Mouse (Mus musculus) thymus, adult 2 months (tissue): Measurements from ENCODE around the gene Sh3bgrl. TPM values are rescaled to one million over a fixed set of nuclear protein-coding genes. Genes with fewer than 3 reads are reported as not detected.
"Not testable (repeated sequence)": the region's sequence is repeated elsewhere in the genome, so short reads cannot be mapped to it uniquely, and the experiment has no call there.

Experiments used
- DNase-seq: peaks from one replicate; pipeline ENCODE4 v3.0.0; 2021
- H3K27ac ChIP-seq: fragments of 200-500 bp; 2 replicates; pipeline ENCODE4 v1.5.1; 2012; ENCODE audit warnings: low read length, control low read depth; ENCODE audit not compliant: control insufficient read depth, insufficient read depth
- H3K27me3 ChIP-seq: fragments of 200-500 bp; 2 replicates; pipeline ENCODE4 v1.6.1; 2012; ENCODE audit warnings: mild to moderate bottlenecking, low read length, moderate library complexity, mixed read lengths; ENCODE audit not compliant: control insufficient read depth, insufficient read depth
- H3K36me3 ChIP-seq: fragments of 200-500 bp; 2 replicates; pipeline ENCODE4 v1.6.1; 2012; ENCODE audit warnings: mild to moderate bottlenecking, low read length, moderate library complexity; ENCODE audit not compliant: control insufficient read depth, insufficient read depth
- H3K4me1 ChIP-seq: fragments of 200-500 bp; replicated peaks from 2 replicates; pipeline ENCODE4 v1.6.1; 2012; ENCODE audit warnings: low read length; ENCODE audit not compliant: control insufficient read depth, insufficient read depth
- H3K4me3 ChIP-seq: fragments of 200-500 bp; 2 replicates; pipeline ENCODE4 v1.5.1; 2012; ENCODE audit warnings: mild to moderate bottlenecking, low read length, control low read depth, moderate library complexity; ENCODE audit not compliant: control insufficient read depth, insufficient read depth
- CTCF ChIP-seq: fragments of 200-500 bp; IDR thresholded peaks from 2 replicates; pipeline ENCODE4 v1.5.1; 2012; ENCODE audit warnings: mild to moderate bottlenecking, control low read depth, low read length, moderate library complexity, borderline replicate concordance; ENCODE audit not compliant: control insufficient read depth, poor library complexity, insufficient read depth; ENCODE audit errors: extremely low read depth
- POLR2A ChIP-seq: fragments of 200-500 bp; IDR thresholded peaks from 2 replicates; pipeline ENCODE4 v1.6.1; 2012; ENCODE audit warnings: mild to moderate bottlenecking, low read length, control low read depth, moderate library complexity; ENCODE audit not compliant: control insufficient read depth, poor library complexity, insufficient read depth; ENCODE audit errors: extremely low read depth
- WGBS: fragments of 180-500 bp; shearing (Covaris S2); methylation state at CpG from one replicate; pipeline ENCODE4 v1.1.7; 2018; 5-methylcytosine and 5-hydroxymethylcytosine counted together
- polyA plus RNA-seq: library from polyadenylated mRNA; depleted of rRNA; stranded (reverse); fragments of >200 nt; gene quantifications from 2 replicates; pipeline ENCODE4 v1.2.3, GENCODE M21; 2012; rRNA removed

Sh3bgrl gene
- polyA plus RNA-seq: 9.5 and 10.3 TPM in 2 replicates

- WGBS: 1% methylated on average over 26 of the region's 26 CpGs
- Histone ChIP-seq H3K27ac (peak within 1 kb of the TSS; percentile 39), H3K4me1 (0 out of 2 replicates have a peak, but pooled peaks cover 2% of the 10 kb centered on the region), H3K27me3 (no peaks in the 10 kb centered on the region), H3K36me3 (no peaks in the 10 kb centered on the region), H3K4me3 (peak within 1 kb of the TSS; percentile 84)
- DNase-seq: peak; percentile 47
- TF ChIP-seq CTCF (no peak), POLR2A (0 out of 2 replicates have a peak, but pooled peaks have one; percentile 21)
Measured at GRCm38 (mm10) chrX:109095245-109096242, at the start of gene Sh3bgrl. TSS of gene Sh3bgrl (plus strand) at chrX:109095365.

DNA sequence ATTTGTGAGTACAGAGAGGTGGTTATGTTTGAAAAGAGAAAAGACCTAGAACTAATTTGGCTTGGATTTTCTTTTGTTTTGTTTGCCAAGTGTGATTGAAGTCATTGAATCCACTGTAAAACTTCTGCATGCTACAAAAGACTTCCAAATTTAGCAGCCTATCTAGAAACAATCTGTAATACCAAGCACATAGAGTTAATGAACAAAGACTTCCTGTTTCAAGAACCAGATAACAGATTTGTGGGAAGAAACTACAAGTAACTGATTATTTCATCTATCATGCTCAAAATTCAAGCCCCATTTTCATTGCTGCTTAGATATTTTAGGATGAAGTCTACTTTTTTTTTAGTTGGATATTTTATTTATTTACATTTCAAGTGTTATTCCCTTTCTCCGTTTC is 47.4 kb upstream of the Sh3bgrl start:
- 85% methylated on average over 1 of the region's 1 CpGs for WGBS
- Histone ChIP-seq H3K27me3 (no peaks in the 10 kb centered on the region), H3K4me1 (no peaks in the 10 kb centered on the region), H3K4me3 (no peak overlapping the region), H3K36me3 (no peaks in the 10 kb centered on the region), H3K27ac (no peak overlapping the region)
- no peak for DNase-seq
- TF ChIP-seq CTCF: no peak
- no peak for TF ChIP-seq POLR2A

GRCm38 (mm10) chrX:109071719-109072118 is 23.4 kb upstream of the Sh3bgrl start:
- no peaks in the 10 kb centered on the region for H3K27me3 ChIP-seq
- WGBS: 92% methylated on average over 3 of the region's 3 CpGs
- no peak for TF ChIP-seq CTCF
- no peak for TF ChIP-seq POLR2A
- no peaks in the 10 kb centered on the region for H3K4me1 ChIP-seq
- H3K36me3 ChIP-seq: no peaks in the 10 kb centered on the region
- H3K4me3 ChIP-seq: no peak overlapping the region
- no peak for DNase-seq
- H3K27ac ChIP-seq: no peak overlapping the region

DNA sequence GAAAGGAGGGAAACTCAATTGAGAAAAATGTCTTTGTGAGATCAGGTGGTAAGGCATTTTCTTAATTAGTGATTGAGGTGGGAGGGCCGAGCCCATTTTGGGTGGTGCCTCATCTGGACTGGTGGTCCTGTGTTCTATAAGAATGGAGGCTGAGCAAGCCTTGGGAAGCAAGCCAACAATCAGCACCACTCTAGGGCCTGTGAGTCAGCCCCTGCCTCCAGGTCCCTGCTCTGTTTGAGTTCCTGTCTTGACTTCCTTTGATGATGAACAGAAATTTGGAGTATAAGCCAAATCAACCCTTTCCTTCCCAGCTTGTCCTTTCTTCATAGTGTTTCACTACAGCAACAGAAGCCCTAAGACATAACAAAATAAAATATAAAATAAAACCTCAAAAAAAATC is 19.4 kb upstream of the Sh3bgrl start:
- H3K36me3 ChIP-seq: no peaks in the 10 kb centered on the region
- H3K27ac ChIP-seq: no peak overlapping the region
- DNase-seq: no peak
- no peak overlapping the region for H3K4me3 ChIP-seq
- 87% methylated on average over 1 of the region's 1 CpGs for WGBS
- H3K27me3 ChIP-seq: no peaks in the 10 kb centered on the region
- TF ChIP-seq POLR2A (no peak), CTCF (no peak)
- H3K4me1 ChIP-seq: no peaks in the 10 kb centered on the region

GRCm38 (mm10) chrX:109076355-109076754 is 18.8 kb upstream of the Sh3bgrl start:
- peak; percentile 7 for DNase-seq
- Histone ChIP-seq H3K4me1 (no peaks in the 10 kb centered on the region), H3K27me3 (no peaks in the 10 kb centered on the region), H3K36me3 (no peaks in the 10 kb centered on the region), H3K4me3 (no peak overlapping the region), H3K27ac (no peak overlapping the region)
- WGBS: 25% methylated on average over 3 of the region's 3 CpGs
- TF ChIP-seq CTCF (no peak), POLR2A (no peak)

GRCm38 (mm10) chrX:109079354-109079753 is 15.8 kb upstream of the Sh3bgrl start:
- not testable (repeated sequence) for H3K4me1 ChIP-seq, DNase-seq, H3K4me3 ChIP-seq, H3K27me3 ChIP-seq, H3K36me3 ChIP-seq, H3K27ac ChIP-seq
- WGBS: 97% methylated on average over 3 of the region's 4 CpGs

GRCm38 (mm10) chrX:109087073-109087472 is 8.1 kb upstream of the Sh3bgrl start:
- Histone ChIP-seq H3K36me3 (no peaks in the 10 kb centered on the region), H3K4me3 (no peak overlapping the region), H3K27ac (no peak overlapping the region), H3K27me3 (no peaks in the 10 kb centered on the region), H3K4me1 (no peaks in the 10 kb centered on the region)
- no peak for DNase-seq
- TF ChIP-seq POLR2A (no peak), CTCF (no peak)
